Mouse (Mus musculus) right cerebral cortex, postnatal 25 days (tissue): ENCODE data around the gene Mcrip1.

Experiments used
- DNase-seq: peaks from one replicate; pipeline ENCODE4 v3.0.0; 2022

Gene Mcrip1

DNA sequence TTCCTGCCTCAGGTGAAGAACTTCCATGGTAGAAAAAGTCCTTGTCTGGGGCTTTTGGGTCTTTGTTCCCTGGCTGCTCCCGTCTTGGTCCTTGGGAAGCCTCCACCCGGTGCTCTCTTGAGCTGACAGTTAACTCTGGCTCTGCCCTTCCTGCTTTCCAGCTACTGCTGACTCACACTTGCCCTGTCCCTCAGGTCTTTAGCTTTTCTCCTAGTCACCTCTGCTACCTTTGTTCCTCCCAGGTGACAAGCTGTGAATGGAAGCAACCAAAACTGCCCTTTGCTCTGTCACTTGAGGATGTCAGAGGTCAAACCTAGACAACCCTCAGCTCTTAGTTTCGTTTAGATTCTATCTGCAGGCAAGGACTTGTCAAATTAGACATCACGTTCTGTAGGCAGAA is 39.6 kb downstream of the Mcrip1 start:
- DNase-seq: no peak

DNA sequence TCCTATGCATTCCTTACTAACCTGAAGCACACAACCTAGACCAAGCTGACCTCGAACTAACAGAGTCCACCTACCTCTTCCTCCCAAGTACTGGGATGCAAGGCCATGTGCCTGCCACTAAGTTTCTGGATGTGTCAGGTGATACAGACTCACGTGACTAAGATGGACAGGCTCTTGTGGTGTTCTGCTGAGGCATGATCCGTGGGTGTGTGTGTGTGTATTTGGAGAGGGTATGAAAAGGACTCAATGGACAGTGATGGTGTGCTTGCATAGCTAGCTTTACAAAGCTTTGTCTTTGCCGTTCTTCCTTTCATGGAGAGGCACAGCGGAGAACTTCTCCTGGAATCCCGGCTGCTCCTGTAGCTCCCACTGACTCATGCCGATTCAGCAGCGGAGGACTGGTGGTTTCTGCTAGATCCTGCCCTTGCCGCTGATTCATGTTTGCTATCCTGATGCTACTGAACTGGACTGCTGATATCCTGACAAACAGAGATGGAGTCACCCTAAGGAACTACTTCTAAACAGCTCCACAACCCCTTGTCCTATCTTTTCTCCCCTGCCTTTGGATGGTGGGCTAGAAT is 41.1 kb downstream of the Mcrip1 start:
- DNase-seq: no peak

DNA sequence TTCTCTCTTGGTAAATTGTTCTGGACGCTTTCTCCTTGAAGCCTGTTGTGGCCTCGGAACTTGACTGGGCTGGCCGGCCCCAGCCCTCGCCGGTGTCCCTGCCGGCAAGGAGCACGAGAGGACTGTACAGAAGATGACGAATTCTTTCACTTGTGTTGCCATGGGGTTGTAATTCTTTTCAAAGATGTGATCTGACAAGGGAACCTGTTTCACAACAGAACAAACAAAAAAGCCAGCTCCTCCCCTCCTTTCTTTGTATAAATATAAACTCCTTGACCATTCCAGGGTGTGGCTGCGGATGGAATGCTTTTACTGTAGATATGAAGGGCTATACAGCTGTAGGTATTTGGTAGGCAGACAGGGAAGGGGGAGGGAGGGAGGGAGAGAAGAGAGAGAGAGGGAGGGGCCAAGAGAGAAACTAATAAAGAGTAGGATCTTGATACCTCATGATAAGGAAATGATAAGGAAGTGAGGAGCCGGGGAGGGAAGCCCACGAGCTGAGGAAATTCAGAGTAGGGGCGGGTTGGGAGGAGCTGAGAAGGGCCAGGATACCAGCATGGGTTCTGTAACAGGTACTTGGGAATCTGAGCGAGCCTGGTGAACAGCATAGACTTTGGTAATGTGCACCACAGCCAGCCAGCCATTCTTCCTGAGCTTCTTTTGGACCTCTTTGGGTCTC is 41.8 kb downstream of the Mcrip1 start:
- DNase-seq: no peak

DNA sequence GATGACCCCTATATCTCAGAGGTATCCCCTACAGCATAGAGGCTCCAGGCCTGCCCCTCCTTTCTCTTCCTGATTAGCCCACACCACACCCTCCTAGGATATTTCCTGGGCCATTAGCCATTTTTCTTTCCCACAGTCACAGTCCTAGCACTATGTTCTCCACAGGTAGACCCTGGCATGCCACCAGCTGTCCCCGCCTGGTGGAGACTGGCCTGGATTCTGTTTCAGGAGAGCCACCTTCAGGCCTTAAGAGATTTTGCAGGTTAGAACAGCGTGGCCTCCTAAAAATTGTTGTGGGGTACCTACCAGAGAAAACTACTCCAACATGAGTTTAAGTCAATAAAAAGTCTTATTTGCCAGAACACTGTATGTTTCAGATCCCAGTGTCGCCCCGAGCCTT is 42.6 kb downstream of the Mcrip1 start:
- DNase-seq: no peak

DNA sequence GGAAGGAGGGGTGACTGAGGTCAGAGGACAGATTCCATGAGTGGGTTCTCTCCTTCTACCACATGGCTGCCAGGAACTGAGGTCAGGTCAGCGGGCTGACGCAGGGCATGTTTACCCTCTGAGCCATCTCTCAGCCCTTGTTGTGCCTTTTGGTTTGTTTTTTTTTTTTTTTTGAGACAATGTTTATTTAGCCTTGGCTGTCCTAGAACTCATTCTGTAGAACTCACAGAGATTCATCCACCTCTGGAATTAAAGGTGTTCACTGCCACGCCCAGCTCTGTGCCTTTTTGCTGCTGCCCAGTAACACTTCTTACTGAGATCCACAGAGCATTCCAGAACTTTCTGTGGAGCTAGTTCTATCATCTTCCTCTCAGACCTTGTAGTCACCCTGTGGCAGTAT is 43.9 kb downstream of the Mcrip1 start:
- DNase-seq: no peak

DNA sequence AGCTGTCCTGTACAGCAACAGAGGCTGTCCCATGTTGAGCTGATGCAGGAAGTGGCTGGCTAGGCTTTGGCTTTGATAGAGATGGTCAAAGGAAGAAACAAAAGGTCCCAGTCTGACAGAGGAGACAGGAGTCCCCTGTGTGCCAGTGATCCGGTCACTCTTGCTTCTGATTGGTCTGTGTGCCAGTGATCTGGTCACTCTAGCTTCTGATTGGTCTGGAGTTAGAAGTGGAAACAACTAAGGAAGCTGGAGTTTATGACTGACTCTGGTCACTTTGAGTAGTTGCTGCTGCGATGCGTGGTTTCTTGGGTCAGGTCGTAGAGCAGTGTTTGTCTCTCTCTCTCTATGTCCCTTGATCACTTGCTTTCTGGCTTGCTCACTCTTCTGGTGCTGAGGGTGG is 47.8 kb downstream of the Mcrip1 start:
- DNase-seq: no peak

DNA sequence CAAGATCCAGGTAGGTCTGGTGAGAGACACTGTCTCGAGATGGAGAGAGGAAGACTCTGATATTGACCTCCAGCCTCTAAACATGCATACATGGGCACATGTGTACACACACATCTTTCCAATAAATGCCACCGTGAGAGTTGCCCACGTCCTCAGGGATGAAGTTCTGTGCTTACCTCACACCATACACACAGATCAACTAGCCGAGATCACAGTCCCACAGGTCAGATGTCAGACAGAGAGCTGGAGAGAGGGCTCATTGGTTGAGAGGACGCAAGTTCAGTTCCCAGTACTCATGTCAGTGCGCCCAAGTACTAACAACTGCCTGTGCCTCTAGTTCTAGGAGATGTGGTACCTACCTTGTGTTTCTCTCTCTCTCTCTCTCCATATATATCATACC is 48.5 kb downstream of the Mcrip1 start:
- no peak for DNase-seq

DNA sequence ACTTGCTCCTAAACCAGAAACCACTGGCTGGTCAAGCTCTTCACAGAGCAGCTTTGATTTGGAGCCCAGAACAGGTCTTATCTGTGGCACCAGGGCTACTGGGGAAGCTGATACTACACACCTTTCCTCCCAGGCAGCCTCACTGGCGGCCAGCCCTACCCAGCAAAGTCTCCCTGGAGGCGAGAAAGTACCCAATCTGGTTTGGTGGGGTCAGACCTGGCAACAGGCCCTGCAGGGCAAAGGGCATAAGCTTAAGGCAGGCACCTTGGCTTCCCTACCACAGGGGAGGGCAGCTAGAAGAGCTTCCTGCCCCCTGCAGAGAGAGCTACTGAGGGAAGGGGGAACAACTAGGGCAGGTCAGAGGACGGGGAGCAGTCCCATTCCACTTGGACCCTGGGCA is 49.2 kb downstream of the Mcrip1 start:
- no peak for DNase-seq

DNA sequence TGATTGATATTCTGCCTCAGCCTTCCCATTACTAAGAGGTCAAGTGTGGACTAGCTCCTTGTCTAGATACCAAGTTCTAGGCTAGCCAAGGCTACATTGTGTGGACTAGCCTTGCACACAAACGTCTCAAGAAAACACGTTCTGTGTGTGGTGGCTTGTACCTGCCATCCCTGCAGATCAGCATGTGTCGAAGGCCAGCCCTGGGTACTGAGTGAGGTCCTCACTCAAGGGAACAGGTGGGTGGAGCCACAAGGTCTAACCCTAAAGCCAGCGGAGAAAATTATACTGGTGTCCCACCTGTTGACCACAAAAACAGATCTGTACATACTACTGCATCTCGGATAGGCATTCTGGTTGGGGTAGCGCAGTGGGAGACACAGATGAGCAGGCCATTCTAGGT is 49.6 kb downstream of the Mcrip1 start:
- no peak for DNase-seq

DNA sequence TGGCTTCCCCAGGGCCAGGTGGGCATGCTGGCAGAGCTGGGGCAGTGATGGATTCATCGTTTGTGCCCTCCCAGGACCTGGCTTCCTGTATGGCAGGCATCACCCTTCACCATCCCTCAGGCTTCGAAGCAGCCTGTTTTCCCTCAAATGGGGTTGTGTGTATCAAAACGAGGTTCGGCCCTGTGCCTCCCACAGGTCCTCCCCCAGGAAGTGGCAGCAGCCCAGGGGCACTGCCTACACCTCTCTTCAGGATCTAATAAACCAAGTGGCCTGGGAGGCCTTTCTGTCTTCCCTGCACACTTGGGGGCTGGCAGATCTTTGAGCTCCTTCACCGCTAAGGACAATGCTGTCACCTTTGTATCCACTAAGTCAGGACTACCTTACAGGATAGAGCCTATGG is 50.6 kb downstream of the Mcrip1 start:
- no peak for DNase-seq

DNA sequence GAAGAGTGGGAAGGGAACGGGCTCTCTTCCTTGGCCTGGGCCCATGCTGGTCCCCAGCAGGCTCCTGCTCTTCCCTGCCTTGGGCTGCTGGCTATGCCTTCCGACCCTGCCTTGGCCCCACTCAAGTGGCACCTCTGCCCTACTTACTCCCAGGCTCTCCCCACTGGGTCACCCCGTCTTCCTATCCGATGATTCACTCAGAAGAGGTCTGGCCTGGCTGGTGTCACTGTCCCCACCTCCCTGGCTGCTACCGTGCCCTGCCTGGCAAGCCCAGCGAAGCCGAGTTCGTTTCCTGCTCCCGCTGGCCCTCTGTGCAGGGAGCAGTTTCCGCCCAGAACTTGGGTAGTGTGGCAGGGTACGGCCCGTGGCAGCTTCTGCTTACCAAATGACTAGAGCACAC is 51.3 kb downstream of the Mcrip1 start:
- no peak for DNase-seq

DNA sequence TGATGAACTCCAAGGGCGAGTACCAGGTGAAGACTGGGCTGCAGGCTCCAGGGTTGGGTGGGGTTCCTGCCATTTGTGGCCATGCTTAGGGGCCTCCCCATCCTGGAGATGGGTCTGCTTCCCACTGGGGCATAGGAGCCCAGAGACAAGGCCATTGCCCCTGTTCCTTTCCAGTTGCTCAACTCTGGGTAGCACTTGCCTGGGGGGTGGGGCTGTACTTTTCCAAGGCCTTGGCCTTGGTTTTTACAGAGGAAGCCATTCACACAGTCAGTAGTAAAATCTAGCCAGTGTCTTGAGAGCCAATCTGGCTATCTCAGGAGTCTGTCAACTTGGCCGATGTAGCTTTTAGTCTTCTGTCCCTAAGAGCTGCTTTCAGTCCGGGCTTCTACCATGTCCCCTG is 52.1 kb downstream of the Mcrip1 start:
- DNase-seq: no peak

DNA sequence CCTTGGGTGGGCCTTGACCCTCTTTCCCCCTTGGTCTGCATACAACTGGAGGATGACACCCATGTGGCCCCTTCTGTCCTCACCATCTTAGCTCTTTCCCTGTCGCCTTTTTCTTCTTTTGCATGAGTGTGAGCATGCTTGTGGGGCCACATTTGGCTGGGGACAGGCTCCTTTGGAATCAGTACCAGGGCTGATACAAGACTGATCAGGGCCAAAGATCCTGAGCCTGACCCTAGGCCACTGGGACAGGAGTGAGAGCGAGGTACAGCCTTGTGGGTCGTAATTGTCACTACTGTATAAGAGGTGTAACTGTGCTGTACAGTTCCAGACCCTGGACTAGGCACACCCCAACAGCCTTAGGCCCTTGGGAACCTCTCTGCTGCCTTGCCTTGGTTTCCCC is 55.6 kb downstream of the Mcrip1 start:
- DNase-seq: no peak

DNA sequence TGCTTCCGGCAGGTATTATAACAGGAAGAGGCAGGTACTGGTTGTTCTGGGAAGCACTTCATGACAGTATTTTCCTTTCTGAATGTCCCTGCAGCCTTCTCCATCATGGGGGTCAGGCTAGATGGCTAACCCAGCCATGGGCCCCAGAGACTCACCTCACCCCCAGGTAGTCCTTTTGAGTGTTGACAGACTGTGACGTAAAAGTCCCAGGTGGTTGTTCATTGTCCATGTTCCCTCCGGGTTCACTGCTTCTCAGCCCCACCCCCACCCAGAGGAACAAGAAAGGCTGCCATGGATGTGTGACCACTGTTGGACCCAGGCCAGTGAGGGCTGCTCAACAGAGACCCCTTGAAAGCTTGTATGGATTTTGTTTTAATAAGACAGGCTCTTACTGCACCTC is 56.2 kb downstream of the Mcrip1 start:
- no peak for DNase-seq
